Mouse (Mus musculus) myocyte (in vitro differentiated cells): ENCODE measurements around the gene Plxnc1.

Experiments
- MAX ChIP-seq: IDR thresholded peaks from one replicate; pipeline ENCODE4 v1.6.1; 2011; ENCODE audit warnings: low read depth, mild to moderate bottlenecking, control low read depth
- MYOD1 ChIP-seq, 3 experiments: IDR thresholded peaks; one replicate each; pipeline ENCODE4 v1.6.1; 2011; ENCODE audit warnings: control low read depth in 2 of 3, low read depth in 2 of 3, mild to moderate bottlenecking in 2 of 3, moderate library complexity in 1 of 3; ENCODE audit not compliant: insufficient read length in 2 of 3, control insufficient read depth in 1 of 3
- MYOG ChIP-seq, 3 experiments: IDR thresholded peaks; one replicate each; pipeline ENCODE4 v1.6.1; 2011; ENCODE audit warnings: control low read depth in 2 of 3, low read depth in 2 of 3, mild to moderate bottlenecking in 2 of 3; ENCODE audit not compliant: insufficient read length in 2 of 3, control insufficient read depth in 1 of 3, insufficient read depth in 1 of 3
- POLR2A ChIP-seq: IDR thresholded peaks from one replicate; pipeline ENCODE4 v1.6.1; 2011; ENCODE audit warnings: low read depth, mild to moderate bottlenecking, control low read depth, moderate library complexity; ENCODE audit not compliant: insufficient read length
- POLR2AphosphoS2 ChIP-seq: IDR thresholded peaks from one replicate; pipeline ENCODE4 v1.6.1; 2011; ENCODE audit warnings: low read depth, control low read depth; ENCODE audit not compliant: insufficient read length
- REST ChIP-seq: IDR thresholded peaks from one replicate; pipeline ENCODE4 v1.6.1; 2011; ENCODE audit warnings: mild to moderate bottlenecking, control low read depth, moderate library complexity; ENCODE audit not compliant: insufficient read depth, insufficient read length
- TCF12 ChIP-seq: IDR thresholded peaks from one replicate; pipeline ENCODE4 v1.6.1; 2011; ENCODE audit warnings: mild to moderate bottlenecking, control low read depth; ENCODE audit not compliant: poor library complexity, insufficient read depth, severe bottlenecking
- USF1 ChIP-seq: IDR thresholded peaks from one replicate; pipeline ENCODE4 v1.6.1; 2011; ENCODE audit warnings: low read depth, mild to moderate bottlenecking, control low read depth, moderate library complexity

DNA sequence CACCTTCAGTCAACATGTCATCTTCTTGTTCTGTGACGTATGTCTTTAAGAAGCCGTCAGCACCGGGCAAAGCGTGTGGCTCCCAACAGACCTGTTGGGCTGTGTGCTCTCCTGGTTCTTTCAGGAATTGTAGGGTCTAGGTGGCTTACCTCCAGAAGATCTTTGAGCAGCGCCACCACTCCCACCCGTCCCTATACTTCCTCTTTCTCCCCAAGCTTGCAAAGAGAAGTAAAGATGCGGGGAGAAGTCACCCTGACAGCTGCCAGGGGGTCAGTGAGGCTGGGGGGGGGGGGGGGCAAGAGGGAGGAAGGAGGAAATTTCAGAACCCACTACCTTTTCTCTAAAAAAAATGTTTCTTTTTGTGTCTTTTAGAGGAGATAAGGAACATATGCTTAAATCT, 22.2 kb upstream of the Plxnc1 start:
- TF ChIP-seq POLR2AphosphoS2 (no peak), MYOD1 (IDR thresholded peaks at IDR 0.05; ENCODE audit: control insufficient read depth in 1 of 3, insufficient read length in 2 of 3, low read depth in 2 of 3) (no peak), POLR2A (no peak), USF1 (no peak), MAX (no peak), TCF12 (no peak), MYOG (IDR thresholded peaks at IDR 0.05; ENCODE audit: control insufficient read depth in 1 of 3, insufficient read depth in 1 of 3, insufficient read length in 2 of 3, low read depth in 2 of 3) (no peak), REST (no peak)
